Mouse (Mus musculus): ENCODE measurements around the gene Nat8f1.

- TF ChIP-seq POLR2A (IDR thresholded peaks at IDR 0.05; ENCODE audit: insufficient read depth, low read depth, low read length) (no peak), CTCF (IDR thresholded peaks at IDR 0.05; ENCODE audit: insufficient read depth, low read depth, low read length) (no peak)
Observed at GRCm38 (mm10) chr6:85942469-85942868, 27.0 kb upstream of the Nat8f1 start.

Data from olfactory bulb, adult 2 months (tissue).